Mouse (Mus musculus) kidney, embryonic 14.5 days (tissue): ENCODE results near the gene Actr3b. TPM values are rescaled to one million over a fixed set of nuclear protein-coding genes. Genes with fewer than 3 reads are reported as not detected.

Experiments used
- ATAC-seq: fragments of 200-750 bp; cut with Nextera tagmentation; 2 replicates; pipeline ENCODE4 v1.8.0; 2017; ENCODE audit warnings: moderate number of reproducible peaks, mild to moderate bottlenecking, moderate TSS enrichment, moderate library complexity; ENCODE audit not compliant: low FRiP score, low TSS enrichment
- H3K27ac ChIP-seq: fragments of 300-500 bp; sonication (generic); 2 replicates; pipeline ENCODE4 v1.5.1; 2014; ENCODE audit warnings: low read depth, mild to moderate bottlenecking, low read length, moderate library complexity, mixed read lengths
- H3K27me3 ChIP-seq: fragments of 300-500 bp; sonication (generic); 2 replicates; pipeline ENCODE4 v1.6.1; 2014; ENCODE audit warnings: mild to moderate bottlenecking, low read length; ENCODE audit not compliant: control insufficient read depth, insufficient read depth
- H3K36me3 ChIP-seq: fragments of 300-500 bp; sonication (generic); 2 replicates; pipeline ENCODE4 v1.6.1; 2014; ENCODE audit warnings: low read length, mixed read lengths; ENCODE audit not compliant: control insufficient read depth, insufficient read depth
- H3K4me1 ChIP-seq: fragments of 300-500 bp; sonication (generic); 2 replicates; pipeline ENCODE4 v1.6.1; 2014; ENCODE audit warnings: low read length, mixed read lengths; ENCODE audit not compliant: control insufficient read depth, insufficient read depth
- H3K4me2 ChIP-seq: fragments of 300-500 bp; sonication (generic); replicated peaks from 2 replicates; pipeline ENCODE4 v1.6.1; 2014; ENCODE audit warnings: low read depth, mild to moderate bottlenecking, low read length
- H3K4me3 ChIP-seq: fragments of 300-500 bp; sonication (generic); 2 replicates; pipeline ENCODE4 v1.5.1; 2014; ENCODE audit warnings: mild to moderate bottlenecking, low read length
- H3K9ac ChIP-seq: fragments of 300-500 bp; sonication (generic); 2 replicates; pipeline ENCODE4 v1.6.1; 2014; ENCODE audit warnings: low read depth, mild to moderate bottlenecking, low read length, moderate library complexity
- H3K9me3 ChIP-seq: fragments of 300-500 bp; sonication (generic); 2 replicates; pipeline ENCODE4 v1.6.1; 2016; ENCODE audit warnings: low read length; ENCODE audit not compliant: control insufficient read depth
- WGBS: fragments of 180-500 bp; shearing (Covaris S2); extraction: QIAGEN DNeasy Blood & Tissue Kit; methylation state at CpG from one replicate; pipeline ENCODE4 v1.1.7; 2014; 5-methylcytosine and 5-hydroxymethylcytosine counted together
- polyA plus RNA-seq: library from polyadenylated mRNA; unstranded; fragments of >200 nt; fragmentation: Nextera tagmentation; extraction: Ambion mirVana; gene quantifications from 2 replicates; pipeline ENCODE4 v1.2.1, GENCODE M21; 2014

Actr3b gene
- polyA plus RNA-seq, 1 experiment from 2014 or later = 5.7 TPM

DNA sequence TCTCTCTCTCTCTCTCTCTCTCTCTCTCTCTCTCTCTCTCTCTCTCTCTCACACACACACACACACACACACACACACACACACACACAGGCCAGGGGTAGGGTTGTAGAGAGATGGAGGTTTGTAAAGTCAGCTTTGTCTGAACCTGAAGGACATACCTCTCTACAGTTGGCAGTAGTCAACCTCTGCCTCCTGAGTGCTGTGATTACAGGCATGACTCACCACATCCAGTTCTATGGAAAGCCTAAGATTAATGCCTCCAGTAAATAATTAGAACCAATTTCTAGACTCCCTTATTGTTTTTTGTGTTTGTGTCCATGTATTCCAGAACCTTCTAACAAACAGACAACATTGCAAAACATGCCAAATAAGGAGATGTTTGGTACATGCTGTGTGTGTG, 11.9 kb upstream of the Actr3b start:
- Histone ChIP-seq H3K9ac (no peak overlapping the region), H3K4me1 (no peaks in the 10 kb centered on the region), H3K4me3 (no peak overlapping the region), H3K36me3 (no peaks in the 10 kb centered on the region), H3K9me3 (no peaks in the 10 kb centered on the region), H3K4me2 (no peak overlapping the region), H3K27ac (no peak overlapping the region), H3K27me3 (no peaks in the 10 kb centered on the region)
- no peak for ATAC-seq

DNA sequence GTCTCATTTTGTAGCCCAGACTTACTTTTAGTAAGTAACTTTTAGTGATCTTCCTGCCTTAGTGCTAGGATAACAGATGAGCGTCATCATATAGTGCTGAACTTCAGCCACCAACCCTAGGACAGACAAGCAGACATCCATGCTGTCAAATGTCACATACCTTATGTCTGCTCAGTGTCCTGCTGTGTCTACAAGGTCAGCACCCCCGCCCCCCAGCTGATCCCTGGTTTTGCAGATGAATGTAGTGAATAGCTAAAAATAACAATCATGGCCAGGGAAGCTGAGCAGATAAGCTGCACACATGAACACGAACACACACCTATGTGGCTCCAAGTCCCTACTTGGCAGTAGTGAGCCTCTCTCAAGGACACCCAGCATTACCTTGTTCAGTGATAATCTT, 11.2 kb upstream of the Actr3b start:
- Histone ChIP-seq H3K4me3 (no peak overlapping the region), H3K27ac (no peak overlapping the region), H3K4me1 (no peaks in the 10 kb centered on the region), H3K36me3 (no peaks in the 10 kb centered on the region), H3K27me3 (no peaks in the 10 kb centered on the region), H3K9ac (no peak overlapping the region), H3K9me3 (no peaks in the 10 kb centered on the region), H3K4me2 (no peak overlapping the region)
- 83% methylated on average over 3 of the region's 3 CpGs for WGBS
- no peak for ATAC-seq

DNA sequence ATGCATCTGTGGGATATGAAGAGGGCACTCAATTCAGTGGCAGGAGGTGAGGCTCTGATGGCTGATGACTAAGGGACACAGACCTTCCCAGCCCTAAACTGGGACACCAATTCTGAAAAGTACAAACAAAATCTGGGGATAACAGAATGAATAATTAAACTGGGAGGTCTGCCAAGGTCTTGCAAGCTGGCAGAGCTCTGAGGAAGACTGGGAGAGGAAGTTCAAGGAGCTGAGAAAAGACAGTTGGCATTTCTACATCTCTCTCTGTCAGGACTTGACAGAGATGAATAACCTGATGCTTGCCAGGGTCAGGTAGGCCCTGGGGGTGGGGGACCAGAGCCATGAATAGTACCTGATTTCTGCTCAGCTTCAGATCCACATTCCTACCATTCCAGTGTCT, 8.2 kb upstream of the Actr3b start:
- no peaks in the 10 kb centered on the region for H3K36me3 ChIP-seq
- no peak overlapping the region for H3K27ac ChIP-seq
- no peak overlapping the region for H3K4me2 ChIP-seq
- no peaks in the 10 kb centered on the region for H3K27me3 ChIP-seq
- no peak overlapping the region for H3K4me3 ChIP-seq
- H3K9me3 ChIP-seq = no peaks in the 10 kb centered on the region
- H3K9ac ChIP-seq = no peak overlapping the region
- H3K4me1 ChIP-seq = 0 out of 2 replicates have a peak, but pooled peaks cover 3% of the 10 kb centered on the region
- no peak for ATAC-seq

DNA sequence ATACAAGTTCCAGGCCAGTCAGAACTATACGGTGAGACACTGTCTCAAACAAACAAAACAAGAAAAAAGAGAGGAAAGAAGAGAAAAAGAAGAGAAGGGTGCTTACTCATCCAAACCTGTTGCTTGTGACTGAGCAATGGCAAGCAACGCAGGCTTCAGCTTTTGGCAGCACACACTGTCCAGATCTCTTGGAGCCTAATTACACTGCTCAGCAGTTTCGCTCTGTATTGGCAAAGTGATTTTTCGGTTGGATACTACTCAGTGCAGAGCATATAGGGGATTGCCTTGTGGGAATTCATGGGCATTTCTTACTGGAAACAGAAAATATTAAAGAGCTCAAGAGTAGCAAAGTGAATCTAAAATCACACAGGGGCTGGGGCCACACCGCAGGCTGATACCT, 6.9 kb upstream of the Actr3b start:
- H3K27me3 ChIP-seq = no peaks in the 10 kb centered on the region
- no peak overlapping the region for H3K27ac ChIP-seq
- H3K36me3 ChIP-seq = no peaks in the 10 kb centered on the region
- no peak for ATAC-seq
- H3K4me3 ChIP-seq = no peak overlapping the region
- H3K9me3 ChIP-seq = no peaks in the 10 kb centered on the region
- no peak overlapping the region for H3K4me2 ChIP-seq
- no peak overlapping the region for H3K9ac ChIP-seq
- WGBS = 92% methylated on average over 5 of the region's 5 CpGs
- H3K4me1 ChIP-seq = 0 out of 2 replicates have a peak, but pooled peaks cover 3% of the 10 kb centered on the region

DNA sequence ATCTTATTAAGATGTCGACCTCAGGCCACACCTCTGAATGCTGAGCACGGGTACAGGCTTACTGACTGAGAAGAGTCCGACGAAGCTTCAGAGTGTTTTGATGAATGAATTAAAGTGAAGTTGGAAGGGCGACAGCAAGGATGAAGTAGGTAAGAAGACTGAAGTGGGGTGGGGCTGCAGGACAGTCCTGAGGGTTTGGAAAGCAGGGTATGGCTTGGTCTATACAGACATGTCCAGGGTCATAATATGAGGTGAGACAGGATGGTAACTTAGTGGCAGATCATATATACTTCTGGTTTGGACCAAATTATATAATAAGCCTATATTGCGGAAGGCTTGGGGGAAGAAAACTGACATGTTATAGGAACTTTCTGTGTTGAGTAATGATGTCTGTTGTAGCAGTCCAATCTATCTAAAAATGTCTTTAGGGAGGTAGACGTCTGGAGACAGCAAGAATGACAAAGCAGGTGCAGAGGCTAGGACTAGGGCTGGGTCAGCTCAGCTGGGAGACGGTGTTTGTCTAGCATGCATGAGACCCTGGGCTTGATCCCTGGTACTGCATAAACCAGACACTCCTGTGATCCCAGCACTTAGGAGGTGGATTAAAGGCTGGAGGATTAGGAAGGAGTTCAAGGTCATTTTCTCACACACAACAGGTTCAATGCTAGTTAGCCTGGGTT, 6.1 kb upstream of the Actr3b start:
- Histone ChIP-seq H3K27me3 (no peaks in the 10 kb centered on the region), H3K36me3 (no peaks in the 10 kb centered on the region), H3K4me1 (0 out of 2 replicates have a peak, but pooled peaks cover 3% of the 10 kb centered on the region), H3K4me2 (no peak overlapping the region), H3K9ac (no peak overlapping the region), H3K9me3 (no peaks in the 10 kb centered on the region), H3K27ac (no peak overlapping the region), H3K4me3 (no peak overlapping the region)
- 51% methylated on average over 8 of the region's 8 CpGs for WGBS
- no peak for ATAC-seq

DNA sequence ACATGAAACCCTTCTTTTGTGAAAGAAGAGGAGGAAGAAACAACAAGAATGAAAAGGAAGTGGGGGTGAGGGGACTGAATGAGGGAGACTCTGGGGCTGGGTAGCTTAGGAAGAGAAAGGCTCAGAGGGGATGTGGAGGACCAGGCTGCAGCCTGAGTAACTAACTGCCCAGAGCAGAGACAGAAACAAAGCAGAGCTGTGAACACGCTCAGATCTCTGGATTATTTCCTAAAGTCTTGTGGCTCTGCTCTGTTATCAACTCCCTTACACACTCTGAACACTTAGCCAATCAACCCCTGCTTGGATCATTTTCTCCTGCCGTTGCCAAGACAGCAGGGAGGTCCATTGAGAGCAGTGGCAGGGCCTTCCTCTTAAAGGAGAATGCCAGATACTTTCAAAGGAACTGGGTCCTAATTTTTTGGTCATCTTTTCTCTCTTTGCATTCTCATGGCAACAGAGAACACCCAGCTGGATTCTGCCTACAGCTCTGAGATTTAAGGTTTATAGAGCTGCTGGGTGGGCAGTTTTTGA, 5.5 kb upstream of the Actr3b start:
- 16% methylated on average over 2 of the region's 2 CpGs for WGBS
- Histone ChIP-seq H3K27me3 (no peaks in the 10 kb centered on the region), H3K36me3 (no peaks in the 10 kb centered on the region), H3K4me3 (no peak overlapping the region), H3K4me2 (no peak overlapping the region), H3K9ac (no peak overlapping the region), H3K27ac (no peak overlapping the region), H3K4me1 (0 out of 2 replicates have a peak, but pooled peaks cover 3% of the 10 kb centered on the region), H3K9me3 (no peaks in the 10 kb centered on the region)
- peak; percentile 64; the same call in 1 of the 2 replicates for ATAC-seq

DNA sequence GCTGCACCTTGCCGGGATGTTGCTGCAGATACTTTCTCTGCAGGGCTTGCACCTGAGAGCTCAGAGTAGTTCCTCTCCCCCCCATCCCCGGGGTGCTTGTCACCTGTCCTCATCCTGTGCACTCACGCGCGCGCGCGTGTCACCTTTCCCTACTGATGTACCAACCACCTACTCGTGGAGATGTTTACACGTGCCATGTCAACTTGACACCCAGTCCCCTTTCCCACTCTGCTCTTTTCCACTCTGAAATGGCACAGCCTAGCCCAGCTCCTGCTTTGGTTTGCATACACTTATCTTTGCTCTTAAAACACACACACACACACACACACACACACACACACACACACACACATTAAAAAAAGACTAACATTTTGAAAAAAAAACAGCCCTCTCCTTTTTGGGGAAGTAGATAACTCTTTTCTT, 624 bp downstream of the Actr3b start:
- Histone ChIP-seq H3K4me3 (peak overlapping the region; percentile 73), H3K4me1 (0 out of 2 replicates have a peak, but pooled peaks cover 3% of the 10 kb centered on the region), H3K27me3 (no peaks in the 10 kb centered on the region), H3K27ac (no peak overlapping the region), H3K9me3 (no peaks in the 10 kb centered on the region), H3K9ac (peak overlapping the region; percentile 69; the same call in 1 of the 2 replicates), H3K4me2 (peak overlapping the region; percentile 98), H3K36me3 (no peaks in the 10 kb centered on the region)
- WGBS = 4% methylated on average over 10 of the region's 10 CpGs
- peak; percentile 36; the same call in 1 of the 2 replicates for ATAC-seq

DNA sequence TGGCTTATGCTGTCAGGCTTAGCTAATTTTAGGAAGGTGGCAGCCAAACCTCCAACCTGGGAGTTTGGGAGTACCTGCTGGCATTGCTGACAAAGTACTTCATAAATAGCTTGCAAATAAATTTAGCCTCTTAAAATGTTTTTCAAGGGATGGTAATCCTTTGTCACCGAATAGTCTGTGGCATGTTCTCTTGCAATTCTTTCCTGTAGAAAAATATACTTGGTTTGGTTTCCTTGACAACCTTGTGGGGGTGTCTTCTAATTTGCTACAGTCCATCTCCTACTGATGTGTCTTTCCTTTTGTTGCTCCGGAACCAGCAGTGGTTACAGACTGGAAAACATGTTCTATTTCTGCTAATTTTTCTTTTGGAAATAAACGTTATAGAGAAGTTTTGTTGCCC, 1.1 kb downstream of the Actr3b start:
- ATAC-seq = no peak

DNA sequence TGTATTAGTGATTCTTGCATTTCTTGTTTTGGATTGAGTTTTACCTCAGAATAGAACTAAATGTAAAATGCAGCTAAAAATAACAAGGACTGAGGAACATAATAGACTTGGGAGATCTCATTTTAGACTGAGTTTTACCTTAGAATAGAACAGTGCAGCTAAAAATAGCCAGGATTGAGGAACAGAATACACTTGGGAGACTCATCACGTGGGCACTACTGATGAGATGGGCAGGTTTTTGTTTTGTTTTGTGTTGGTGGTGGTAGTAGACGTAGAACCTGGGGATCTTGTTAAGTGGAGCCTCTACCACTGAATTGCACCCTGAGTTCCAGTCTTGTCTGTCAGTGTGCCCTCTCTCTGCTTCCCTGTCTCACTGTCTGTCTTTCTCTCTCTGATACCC, 2.1 kb downstream of the Actr3b start:
- no peaks in the 10 kb centered on the region for H3K27me3 ChIP-seq
- H3K9ac ChIP-seq = no peak overlapping the region
- H3K4me2 ChIP-seq = no peak overlapping the region
- H3K27ac ChIP-seq = no peak overlapping the region
- 80% methylated on average over 2 of the region's 2 CpGs for WGBS
- no peak overlapping the region for H3K4me3 ChIP-seq
- 0 out of 2 replicates have a peak, but pooled peaks cover 3% of the 10 kb centered on the region for H3K4me1 ChIP-seq
- no peak for ATAC-seq
- H3K9me3 ChIP-seq = no peaks in the 10 kb centered on the region
- no peaks in the 10 kb centered on the region for H3K36me3 ChIP-seq

More for the DNA sequence above, 1.1 kb downstream of the Actr3b start:
- no peaks in the 10 kb centered on the region for H3K36me3 ChIP-seq
- 0 out of 2 replicates have a peak, but pooled peaks cover 3% of the 10 kb centered on the region for H3K4me1 ChIP-seq
- H3K4me2 ChIP-seq = no peak overlapping the region
- no peaks in the 10 kb centered on the region for H3K9me3 ChIP-seq
- 60% methylated on average over 3 of the region's 3 CpGs for whole genome bisulfite sequencing
- H3K4me3 ChIP-seq = no peak overlapping the region
- H3K27ac ChIP-seq = no peak overlapping the region
- H3K9ac ChIP-seq = no peak overlapping the region
- H3K27me3 ChIP-seq = no peaks in the 10 kb centered on the region
